31 mouse cellular contexts compared by ENCODE assay signal in genomic region chr4:140267086-140267485, GRCm38 (mm10). TPM values are rescaled to one million over a fixed set of nuclear protein-coding genes. Genes with fewer than 3 reads are reported as not detected.
DNase-seq lines count a peak whose midpoint lies in the region; ATAC-seq and TF ChIP-seq lines count a peak whose summit lies in the region.
"Had no signal": no experiment of that assay in that cellular context is flagged by ENCODE, and none has a peak within 500 bp of the region (broad histone marks: within the 10 kb centered on the region; RNA-seq: fewer than 3 reads in every experiment).

No protein-coding gene starts in this region.

- H3K4me2 ChIP-seq in forebrain, postnatal 0 days (ENCODE audit: low read depth) = no peak overlapping the region
- H3K4me2 ChIP-seq in midbrain, embryonic 12.5 days (replicated peaks) = no peak overlapping the region
- H3K4me2 ChIP-seq in midbrain, embryonic 14.5 days (ENCODE audit: low read length) = no peak overlapping the region
- H3K4me2 ChIP-seq in midbrain, embryonic 15.5 days = no peak overlapping the region
- H3K4me2 ChIP-seq: embryonic facial prominence, embryonic 12.5 days; heart, embryonic 13.5 days; kidney, embryonic 15.5 days; limb, embryonic 13.5 days; liver, embryonic 11.5 days; lung, embryonic 15.5 days; stomach, embryonic 15.5 days had no signal

- DNase-seq in forebrain, embryonic 10.5 days (ENCODE audit: extremely low spot score, low spot score) = no peak
- DNase-seq in forebrain, postnatal 0 days = no peak
- no peak for DNase-seq in midbrain, embryonic 14.5 days
- DNase-seq in cerebellum, postnatal 14 days = peak; percentile 52 to 60
- DNase-seq in right cerebral cortex, adult 2 months (ENCODE audit: low spot score in 2 of 2) = no peak
- no peak for DNase-seq in left cerebral cortex, adult 11 months (ENCODE audit: low spot score)
- DNase-seq: adrenal gland, adult 8-10 months; embryo, embryonic 11 days; heart, adult 2 months; heart, postnatal 10 days; kidney, adult 18-20 months; kidney, postnatal 25 days; retina, postnatal 1 day; right cerebral cortex, postnatal 25 days had no signal

- peaks cover 51% of the 10 kb centered on the region for H3K4me1 ChIP-seq in forebrain, embryonic 10.5 days
- H3K4me1 ChIP-seq in forebrain, postnatal 0 days (ENCODE audit: insufficient read depth) = no peaks in the 10 kb centered on the region
- H3K4me1 ChIP-seq in midbrain, embryonic 12.5 days = peaks cover 44% of the 10 kb centered on the region
- peaks cover 28% of the 10 kb centered on the region for H3K4me1 ChIP-seq in midbrain, embryonic 14.5 days (ENCODE audit: control insufficient read depth, insufficient read depth, low read length)
- peaks cover 36% of the 10 kb centered on the region for H3K4me1 ChIP-seq in midbrain, embryonic 15.5 days
- H3K4me1 ChIP-seq: embryonic facial prominence, embryonic 12.5 days; heart, embryonic 13.5 days; kidney, embryonic 15.5 days; limb, embryonic 13.5 days; lung, embryonic 15.5 days; stomach, embryonic 15.5 days had no signal

- H3K9me3 ChIP-seq in forebrain, embryonic 10.5 days = peaks cover 8% of the 10 kb centered on the region; the same call in 1 of the 2 replicates
- H3K9me3 ChIP-seq in forebrain, postnatal 0 days (ENCODE audit: low read length) = no peaks in the 10 kb centered on the region
- no peaks in the 10 kb centered on the region for H3K9me3 ChIP-seq in midbrain, embryonic 12.5 days
- no peaks in the 10 kb centered on the region for H3K9me3 ChIP-seq in midbrain, embryonic 14.5 days (ENCODE audit: control insufficient read depth, low read length)
- no peaks in the 10 kb centered on the region for H3K9me3 ChIP-seq in midbrain, embryonic 15.5 days
- H3K9me3 ChIP-seq: embryonic facial prominence, embryonic 12.5 days; kidney, embryonic 15.5 days; limb, embryonic 13.5 days; lung, embryonic 15.5 days; stomach, embryonic 15.5 days had no signal

- H3K4me3 ChIP-seq in forebrain, embryonic 10.5 days = no peak overlapping the region
- no peak overlapping the region for H3K4me3 ChIP-seq in forebrain, postnatal 0 days (ENCODE audit: low read depth, low read length)
- H3K4me3 ChIP-seq in midbrain, embryonic 12.5 days = no peak overlapping the region
- H3K4me3 ChIP-seq in midbrain, embryonic 14.5 days (replicated peaks; ENCODE audit: low read depth, low read length) = no peak overlapping the region
- H3K4me3 ChIP-seq in midbrain, embryonic 15.5 days = no peak overlapping the region
- H3K4me3 ChIP-seq: embryonic facial prominence, embryonic 12.5 days; heart, adult 2 months; heart, embryonic 13.5 days; kidney, embryonic 15.5 days; left cerebral cortex, adult 2 months; limb, embryonic 13.5 days; lung, embryonic 15.5 days; stomach, embryonic 15.5 days had no signal

- H3K9ac ChIP-seq in forebrain, postnatal 0 days = no peak overlapping the region
- 0 out of 2 replicates have a peak overlapping the region, but pooled peaks have one; percentile 11 for H3K9ac ChIP-seq in midbrain, embryonic 12.5 days (replicated peaks)
- no peak overlapping the region for H3K9ac ChIP-seq in midbrain, embryonic 14.5 days (replicated peaks; ENCODE audit: low read length)
- no peak overlapping the region for H3K9ac ChIP-seq in midbrain, embryonic 15.5 days
- H3K9ac ChIP-seq: embryonic facial prominence, embryonic 12.5 days; heart, embryonic 13.5 days; kidney, embryonic 15.5 days; limb, embryonic 13.5 days; lung, embryonic 15.5 days; stomach, embryonic 15.5 days had no signal

- TF ChIP-seq CTCF in forebrain, postnatal 0 days (IDR thresholded peaks at IDR 0.05; ENCODE audit: low read depth) = no peak

- peak overlapping the region; percentile 63 for H3K27ac ChIP-seq in forebrain, embryonic 10.5 days
- no peak overlapping the region for H3K27ac ChIP-seq in forebrain, postnatal 0 days (ENCODE audit: low read depth, low read length)
- H3K27ac ChIP-seq in midbrain, embryonic 12.5 days (replicated peaks) = no peak overlapping the region; the same call in 1 of the 2 replicates
- H3K27ac ChIP-seq in midbrain, embryonic 14.5 days (replicated peaks; ENCODE audit: low read depth, low read length) = no peak overlapping the region
- H3K27ac ChIP-seq in midbrain, embryonic 15.5 days = peak overlapping the region; percentile 68
- H3K27ac ChIP-seq: embryonic facial prominence, embryonic 12.5 days; heart, adult 2 months; heart, embryonic 13.5 days; kidney, embryonic 15.5 days; left cerebral cortex, adult 2 months; limb, embryonic 13.5 days; lung, embryonic 15.5 days; stomach, embryonic 15.5 days had no signal

- WGBS in forebrain, embryonic 10.5 days = 77% methylated on average over 5 of the region's 5 CpGs
- 65% methylated on average over 5 of the region's 5 CpGs for WGBS in forebrain, postnatal 0 days
- 75% methylated on average over 5 of the region's 5 CpGs for WGBS in midbrain, embryonic 12.5 days
- 74% methylated on average over 5 of the region's 5 CpGs for WGBS in midbrain, embryonic 14.5 days
- WGBS in midbrain, embryonic 15.5 days = 71% methylated on average over 5 of the region's 5 CpGs

- no peaks in the 10 kb centered on the region for H3K36me3 ChIP-seq in forebrain, embryonic 10.5 days (replicated peaks)
- no peaks in the 10 kb centered on the region for H3K36me3 ChIP-seq in forebrain, postnatal 0 days (ENCODE audit: insufficient read depth)
- H3K36me3 ChIP-seq in midbrain, embryonic 12.5 days = no peaks in the 10 kb centered on the region
- no peaks in the 10 kb centered on the region for H3K36me3 ChIP-seq in midbrain, embryonic 14.5 days (ENCODE audit: control insufficient read depth, insufficient read depth, low read length)
- no peaks in the 10 kb centered on the region for H3K36me3 ChIP-seq in midbrain, embryonic 15.5 days (replicated peaks)
- H3K36me3 ChIP-seq: embryonic facial prominence, embryonic 12.5 days; heart, embryonic 13.5 days; kidney, embryonic 15.5 days; limb, embryonic 13.5 days; lung, embryonic 15.5 days; stomach, embryonic 15.5 days had no signal

- ATAC-seq in forebrain, postnatal 0 days = no peak
- no peak for ATAC-seq in midbrain, embryonic 12.5 days (ENCODE audit: low FRiP score, low read depth)
- no peak for ATAC-seq in midbrain, embryonic 14.5 days (ENCODE audit: low FRiP score, low TSS enrichment)
- no peak for ATAC-seq in midbrain, embryonic 15.5 days (replicated peaks)
- ATAC-seq: activated CD4-positive, CD25-positive, alpha-beta regulatory T cell, adult 4 months; hindbrain, embryonic 16.5 days had no signal

- H3K27me3 ChIP-seq in forebrain, embryonic 10.5 days (ENCODE audit: poor library complexity, severe bottlenecking) = no peaks in the 10 kb centered on the region
- no peaks in the 10 kb centered on the region for H3K27me3 ChIP-seq in forebrain, postnatal 0 days (ENCODE audit: insufficient read depth, low read length)
- peaks cover 10% of the 10 kb centered on the region; the same call in 1 of the 2 replicates for H3K27me3 ChIP-seq in midbrain, embryonic 12.5 days
- no peaks in the 10 kb centered on the region for H3K27me3 ChIP-seq in midbrain, embryonic 14.5 days (ENCODE audit: control insufficient read depth, insufficient read depth, low read length)
- H3K27me3 ChIP-seq in midbrain, embryonic 15.5 days (replicated peaks) = no peaks in the 10 kb centered on the region
- H3K27me3 ChIP-seq: embryonic facial prominence, embryonic 12.5 days; heart, embryonic 13.5 days; kidney, embryonic 15.5 days; limb, embryonic 13.5 days; lung, embryonic 15.5 days; stomach, embryonic 15.5 days had no signal

RNA-seq across cellular contexts. Expression of gene Igsf21, which starts 20.5 kb away (rescaled TPM):
- 3.8 and 4.6 TPM in 2 replicates for polyA plus RNA-seq in forebrain, embryonic 10.5 days (2016; fragmentation: Nextera tagmentation; extraction: Ambion mirVana)
- 68.5 and 78.5 TPM in 2 replicates for total RNA-seq in forebrain, postnatal 0 days (2014; rRNA removed)
- polyA plus RNA-seq in forebrain, postnatal 0 days (2015; fragmentation: Nextera tagmentation; extraction: Ambion mirVana) = 108 and 117 TPM in 2 replicates
- 38.9 and 41.1 TPM in 2 replicates for polyA plus RNA-seq in midbrain, embryonic 12.5 days (2016; fragmentation: Nextera tagmentation; extraction: Ambion mirVana)
- polyA plus RNA-seq in midbrain, embryonic 14.5 days (2014; fragmentation: Nextera tagmentation; extraction: Ambion mirVana) = 64.9 and 77.6 TPM in 2 replicates
- 93.1 and 96.3 TPM in 2 replicates for polyA plus RNA-seq in midbrain, embryonic 15.5 days (2015; fragmentation: Nextera tagmentation; extraction: Ambion mirVana)
- total RNA-seq: CH12.LX; hematopoietic stem cell, adult 5-6 weeks; megakaryocyte progenitor cell, adult 5-6 weeks had no signal
- polyA plus RNA-seq: activated CD4-positive, CD25-positive, alpha-beta regulatory T cell, adult 4 months; C2C12; liver, embryonic 16.5 days had no signal

Comparison
In these comparisons a context has a peak if more than half of its experiments do, and no peak if none do; other contexts are left out.
1. H3K27ac ChIP-seq: peak in forebrain, embryonic 10.5 days (single experiment) and midbrain, embryonic 15.5 days (single experiment); none in forebrain, postnatal 0 days (single experiment), midbrain, embryonic 12.5 days (single experiment) and midbrain, embryonic 14.5 days (single experiment).
2. DNase-seq: peak in cerebellum, postnatal 14 days (2 of 2); none in forebrain, embryonic 10.5 days (single experiment), forebrain, postnatal 0 days (single experiment), midbrain, embryonic 14.5 days (single experiment), right cerebral cortex, adult 2 months (0 of 2) and left cerebral cortex, adult 11 months (single experiment).